Mouse (Mus musculus) MEL-GATA-1-ER (cell line): ENCODE measurements around the gene Mapk6.
A peak's percentile ranks its signal among the peaks of the same experiment; 100 is the strongest.
"Not testable (repeated sequence)": the region's sequence is repeated elsewhere in the genome, so short reads cannot be mapped to it uniquely, and the experiment has no call there.

Source experiments
- DNase-seq: peaks from one replicate; pipeline ENCODE4 v3.0.0-alpha.2; 2012; ENCODE audit warnings: low read depth; ENCODE audit errors: extremely low read depth

The Mapk6 gene

DNA sequence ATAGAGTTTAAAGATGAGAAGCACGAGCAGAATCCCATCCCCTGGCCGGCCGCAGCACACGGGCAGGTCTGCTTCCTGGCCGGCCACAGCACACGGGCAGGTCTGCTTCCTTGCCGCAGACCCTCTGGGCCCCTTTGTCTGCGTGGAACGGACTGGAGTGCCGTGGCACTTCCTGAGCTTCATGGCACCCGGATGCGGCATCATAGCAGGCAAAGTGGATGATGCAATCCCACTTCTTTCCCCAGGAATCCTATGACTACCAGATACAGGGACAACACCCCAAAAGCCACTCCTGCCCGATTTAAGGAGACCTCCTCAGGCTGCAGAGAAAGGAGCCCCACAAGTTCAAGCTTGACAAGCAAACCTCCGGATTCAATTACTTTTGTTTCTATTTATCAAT lies 27.0 kb downstream of the Mapk6 start:
- no peak for DNase-seq

DNA sequence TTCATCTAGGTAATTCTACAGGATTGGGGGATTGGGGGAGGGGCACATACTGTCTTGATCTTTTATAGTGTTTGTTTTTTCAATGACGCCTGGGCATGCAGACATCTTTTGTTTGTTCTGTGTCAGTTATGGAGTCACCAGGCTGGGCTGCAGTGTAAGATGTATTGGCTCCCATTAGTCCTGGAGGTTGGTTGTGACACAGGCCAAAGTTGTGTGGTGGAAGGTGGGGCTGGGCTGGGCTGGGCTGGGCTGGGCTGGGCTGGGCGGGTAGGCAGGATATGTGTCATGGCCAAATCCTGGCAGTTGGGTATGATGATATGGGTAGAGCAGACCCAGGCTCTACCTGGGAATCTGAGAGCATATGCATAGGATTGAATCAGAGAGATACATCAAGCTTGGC lies 31.0 kb downstream of the Mapk6 start:
- no peak for DNase-seq

DNA sequence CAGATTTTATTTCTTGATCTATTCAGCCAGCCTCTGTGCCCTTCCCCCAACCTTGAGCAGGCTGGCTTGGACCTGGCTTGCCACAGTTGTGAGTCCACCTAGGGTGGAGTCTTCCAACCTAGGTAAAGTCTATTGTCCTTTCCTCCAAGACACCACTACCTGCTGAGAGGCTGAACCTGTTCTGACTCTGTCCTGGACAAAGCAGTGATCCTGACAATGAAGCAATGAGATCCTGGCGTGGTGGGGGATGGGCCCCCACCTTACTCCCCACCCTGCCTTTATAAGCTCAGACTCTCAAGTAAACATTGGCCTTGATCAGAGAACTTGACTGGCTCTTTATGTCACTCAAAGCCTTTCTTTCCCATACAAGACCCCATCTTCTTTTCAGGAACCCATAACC lies 33.4 kb downstream of the Mapk6 start:
- DNase-seq, result no peak

GRCm38 (mm10) chr9:75375606-75376005 lies 34.2 kb downstream of the Mapk6 start:
- DNase-seq, result no peak

GRCm38 (mm10) chr9:75368779-75369178 lies 41.0 kb downstream of the Mapk6 start:
- DNase-seq, result no peak

DNA sequence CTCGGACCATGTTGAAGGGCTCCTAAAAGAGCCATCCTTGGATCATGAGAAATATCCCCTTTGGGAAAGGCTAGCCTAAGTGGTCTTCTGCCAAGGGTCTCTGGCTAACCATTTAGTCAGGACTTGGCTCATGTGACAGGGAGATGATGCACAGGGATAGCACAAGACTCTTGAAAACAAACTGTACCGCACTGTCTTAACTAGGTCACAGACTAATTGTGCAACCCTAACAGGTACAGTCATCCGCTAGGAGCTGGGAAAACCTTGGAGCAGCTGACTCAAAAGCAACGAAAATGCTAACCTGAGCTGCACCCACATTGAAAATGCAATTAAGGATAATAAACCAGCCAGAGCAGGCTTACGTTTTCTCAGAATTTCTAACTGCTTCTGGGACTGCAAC lies 43.6 kb downstream of the Mapk6 start:
- DNase-seq, result no peak

DNA sequence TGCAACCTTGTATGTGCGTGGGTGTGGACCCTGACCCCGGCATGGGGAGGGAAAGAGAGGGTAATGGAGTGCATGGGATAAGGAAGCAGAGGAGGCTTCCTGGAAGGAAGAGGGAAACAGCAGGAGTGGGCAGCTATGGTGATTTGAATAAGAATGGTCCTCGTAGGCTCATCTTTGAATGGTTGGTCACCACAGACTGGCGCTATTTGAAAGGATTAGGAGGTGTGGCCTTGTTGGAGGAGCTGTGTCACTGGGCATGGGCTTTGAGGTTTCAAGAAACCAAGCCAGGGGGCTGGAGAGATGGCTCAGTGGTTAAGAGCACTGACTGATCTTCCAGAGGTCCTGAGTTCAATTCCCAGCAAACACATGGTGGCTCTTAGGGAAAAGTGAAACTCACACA lies 44.6 kb downstream of the Mapk6 start:
- DNase-seq, result no peak

GRCm38 (mm10) chr9:75363702-75364101 lies 46.1 kb downstream of the Mapk6 start:
- not testable (repeated sequence) for DNase-seq

DNA sequence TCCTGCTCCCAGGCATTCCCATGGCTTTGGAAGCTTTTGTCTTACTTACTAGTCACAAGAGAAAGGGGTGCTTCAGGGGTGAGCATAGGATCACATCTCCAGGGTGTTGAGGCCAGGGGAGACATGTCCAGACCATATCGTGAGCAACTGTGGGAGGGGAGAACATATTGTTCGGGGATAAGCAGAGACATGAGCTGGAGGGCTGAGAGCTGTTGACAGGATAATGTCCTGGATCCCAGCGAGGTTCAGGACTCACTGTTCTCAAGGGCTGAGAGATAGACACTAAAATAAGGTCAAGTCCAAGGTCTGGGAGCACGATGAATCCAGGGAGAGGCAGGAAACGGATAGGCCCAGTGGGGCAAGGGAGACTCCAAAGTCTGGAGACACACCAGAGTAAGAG lies 46.8 kb downstream of the Mapk6 start:
- no peak for DNase-seq

- DNase-seq, result no peak
Observed at GRCm38 (mm10) chr9:75362201-75362600, 47.6 kb downstream of the Mapk6 start.

- DNase-seq, result peak; percentile 33
Observed at GRCm38 (mm10) chr9:75361699-75362098, 48.1 kb downstream of the Mapk6 start.

DNA sequence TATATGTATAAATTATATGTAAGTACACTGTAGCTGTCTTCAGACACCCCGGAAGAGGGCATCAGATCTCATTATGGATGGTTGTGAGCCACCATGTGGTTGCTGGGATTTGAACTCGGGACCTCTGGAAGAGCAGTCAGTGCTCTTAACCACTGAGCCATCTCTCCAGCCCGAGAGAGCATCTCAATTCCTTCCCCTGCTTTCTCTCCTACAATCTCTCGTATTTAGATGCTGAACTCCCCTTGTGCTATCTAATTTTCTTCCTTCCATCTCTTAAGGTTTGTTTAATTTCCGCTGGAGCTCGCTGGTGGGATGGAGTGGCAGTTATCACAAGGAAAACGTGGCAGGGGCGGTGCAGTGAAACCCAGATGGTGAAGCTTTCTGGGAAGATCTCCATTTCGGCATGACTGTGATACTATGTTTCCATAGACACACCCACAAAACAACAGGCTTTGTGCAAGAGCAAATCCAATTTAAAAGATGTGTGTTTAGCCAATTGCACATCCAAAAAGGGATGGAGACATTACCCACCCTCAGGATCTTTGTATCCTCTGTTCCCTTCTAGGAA lies 52.6 kb downstream of the Mapk6 start:
- no peak for DNase-seq

DNA sequence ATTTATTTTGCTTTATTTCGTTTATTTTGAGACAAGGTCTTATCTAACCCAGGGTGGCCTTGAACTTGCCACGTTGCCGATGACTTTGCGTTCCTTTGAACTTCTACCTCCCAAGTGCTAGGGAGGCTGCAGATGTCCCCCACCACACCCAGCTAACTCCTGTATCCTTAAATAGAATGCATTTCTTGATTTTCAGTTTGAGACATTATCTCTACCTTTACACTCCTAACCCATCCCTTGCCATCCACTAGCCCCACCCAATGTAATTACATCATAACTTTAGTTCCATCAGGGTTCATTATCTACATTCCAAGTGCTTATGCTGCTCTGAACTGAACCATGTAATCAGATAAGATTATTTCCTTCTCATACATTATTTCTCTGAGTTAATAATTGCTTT lies 54.0 kb downstream of the Mapk6 start:
- no peak for DNase-seq

DNA sequence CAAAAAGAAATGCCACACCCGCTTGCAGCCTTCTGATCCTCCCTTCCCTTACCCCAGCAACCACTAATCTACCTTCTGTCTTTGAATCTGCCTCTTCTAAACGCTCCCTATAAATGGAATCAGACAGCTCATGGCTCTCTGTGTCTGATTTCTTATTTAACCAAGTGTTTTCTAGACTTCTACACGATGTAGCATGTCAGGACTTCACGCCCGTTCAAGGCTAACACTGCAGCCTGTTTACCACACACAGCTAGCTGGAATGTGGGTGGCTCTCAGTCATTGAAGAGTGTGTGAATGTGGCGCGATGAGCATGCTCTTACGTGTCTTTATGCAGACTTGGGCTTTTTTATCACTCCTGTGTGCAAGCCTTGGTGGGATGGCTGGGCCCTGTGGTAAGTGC lies 56.7 kb downstream of the Mapk6 start:
- DNase-seq, result no peak

- no peak for DNase-seq
Observed at GRCm38 (mm10) chr9:75348641-75349040, 61.2 kb downstream of the Mapk6 start.

GRCm38 (mm10) chr9:75348066-75348465 lies 61.7 kb downstream of the Mapk6 start:
- DNase-seq, result no peak

DNA sequence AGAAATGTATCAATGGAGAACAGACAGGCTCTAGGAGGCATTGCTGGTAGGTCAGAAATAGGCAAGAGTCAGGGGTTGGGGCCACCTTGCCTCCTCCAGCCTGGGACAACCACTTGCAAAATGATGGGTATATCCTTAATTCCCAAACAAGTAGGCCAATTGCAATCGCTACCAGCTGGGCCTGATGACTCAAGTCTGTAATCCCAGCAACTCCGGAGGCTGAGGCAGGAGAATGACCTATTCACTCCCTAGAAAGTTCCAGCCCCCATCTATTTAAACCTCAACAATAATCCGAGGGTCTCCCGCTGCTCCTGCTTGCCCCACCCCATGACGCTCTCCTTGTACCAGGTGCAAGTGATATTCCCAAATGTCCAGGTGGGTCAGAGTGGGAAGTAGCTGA lies 62.3 kb downstream of the Mapk6 start, which contains the start of gene Bcl2l10:
Gene Bcl2l10, plus strand, starts transcription at position 301 of the 400 bp plus-strand sequence.
- DNase-seq, result no peak

DNA sequence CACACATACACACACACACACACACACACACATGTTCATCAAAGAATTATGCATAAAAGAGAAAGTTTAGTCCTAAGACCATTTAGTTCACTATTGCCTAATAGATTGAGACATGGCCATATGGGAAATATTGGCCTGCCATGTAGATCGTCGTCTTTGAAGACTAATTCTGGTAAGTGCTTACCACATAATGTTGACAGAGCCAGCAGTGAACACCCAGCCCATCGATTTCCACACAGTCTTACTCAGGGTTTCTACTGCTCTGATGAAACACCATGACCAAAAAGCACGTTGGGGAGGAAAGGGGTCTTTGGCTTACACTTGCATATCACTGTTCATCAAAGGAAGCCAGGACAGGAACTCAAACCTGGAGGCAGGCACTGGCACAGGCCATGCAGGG lies 67.4 kb downstream of the Mapk6 start:
- DNase-seq, result no peak

- no peak for DNase-seq
Observed at GRCm38 (mm10) chr9:75338016-75338415, 71.8 kb downstream of the Mapk6 start.

DNA sequence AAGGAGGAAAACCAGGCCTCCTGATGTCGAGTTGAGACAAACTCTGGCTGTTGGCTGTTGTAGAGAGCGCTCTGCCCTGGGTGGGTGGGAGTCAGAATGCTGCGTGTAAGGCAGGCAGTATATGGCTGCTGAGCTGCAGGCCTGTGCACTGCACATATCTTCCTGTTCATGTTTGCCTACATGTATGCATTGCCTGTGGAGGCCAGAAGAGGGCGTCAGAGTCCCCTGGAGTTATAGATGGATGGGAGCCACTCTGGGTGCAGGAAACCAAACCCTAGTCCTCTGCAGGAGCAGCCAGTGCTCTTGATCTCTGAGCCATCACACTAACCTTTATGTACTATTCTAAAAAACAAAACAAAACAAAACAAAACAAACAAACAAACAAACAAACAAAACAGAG lies 75.4 kb downstream of the Mapk6 start:
- DNase-seq, result no peak

DNA sequence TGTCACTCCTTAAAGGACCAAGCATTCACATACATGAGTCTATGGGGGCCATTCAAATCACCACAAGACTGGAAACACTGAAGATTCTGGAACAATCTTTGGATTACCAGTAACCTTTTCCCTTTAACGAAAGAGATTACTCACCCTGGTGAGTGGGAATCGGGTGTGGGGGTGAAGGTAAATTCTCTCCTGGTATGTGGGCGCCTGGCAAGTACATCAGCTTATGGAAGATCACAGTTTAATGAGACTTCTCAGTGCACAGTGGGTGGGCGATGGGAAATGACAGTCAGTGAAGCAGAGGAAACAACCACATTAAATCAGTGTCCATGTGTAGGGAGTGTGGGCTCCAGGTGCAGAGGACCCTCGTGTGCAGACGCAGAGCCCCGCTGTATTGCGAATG lies 79.0 kb downstream of the Mapk6 start:
- no peak for DNase-seq

GRCm38 (mm10) chr9:75328047-75328446 lies 81.8 kb downstream of the Mapk6 start:
- DNase-seq, result no peak

DNA sequence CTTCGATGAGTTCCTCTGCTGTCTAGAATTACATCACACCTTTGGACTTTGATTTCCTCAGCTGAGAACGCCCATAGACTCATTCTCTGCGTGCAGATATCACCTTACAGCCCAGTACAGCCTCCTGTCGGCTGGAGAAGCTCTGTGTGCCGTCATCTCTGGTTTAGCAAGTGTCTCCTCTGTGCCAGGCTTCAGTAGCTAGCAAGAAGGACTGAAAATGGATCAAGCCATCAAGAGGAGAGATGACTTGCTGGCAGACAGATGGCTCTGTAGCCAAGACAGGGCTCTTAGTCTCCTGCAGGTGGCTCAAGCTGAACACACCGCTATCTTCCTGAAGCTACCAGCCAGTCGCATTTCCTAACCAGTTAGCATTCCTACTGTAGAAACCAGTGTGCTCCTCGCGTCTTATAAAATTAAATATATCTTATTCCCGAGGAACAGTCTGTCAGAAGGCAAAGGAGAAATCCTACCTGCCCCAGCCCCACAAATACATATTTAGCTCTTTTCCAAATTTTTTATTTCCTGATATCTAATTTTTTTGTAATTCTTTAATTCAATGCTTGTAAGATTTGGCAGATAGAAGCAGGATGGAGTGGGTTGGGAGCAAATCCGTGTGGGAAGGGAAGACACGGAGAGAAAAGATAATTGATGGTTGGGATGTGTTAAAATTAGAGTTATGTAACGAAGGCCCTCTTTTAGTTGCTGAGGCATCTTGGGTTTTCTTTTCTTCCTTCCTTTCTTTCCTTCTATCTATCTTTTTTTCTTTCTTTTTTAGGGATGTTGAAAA lies 87.5 kb downstream of the Mapk6 start:
- DNase-seq, result no peak
